Mouse (Mus musculus) brown adipose tissue, adult 24 weeks (tissue): ENCODE data around the gene Ablim2. TPM values are rescaled to one million over a fixed set of nuclear protein-coding genes. Genes with fewer than 3 reads are reported as not detected.

Experiments used
- H3K27ac ChIP-seq: fragments of 200-500 bp; replicated peaks from 2 replicates; pipeline ENCODE4 v1.5.1; 2012; ENCODE audit warnings: low read depth, mild to moderate bottlenecking, low read length
- H3K4me1 ChIP-seq: fragments of 200-500 bp; 2 replicates; pipeline ENCODE4 v1.6.1; 2012; ENCODE audit warnings: low read length, mixed read lengths; ENCODE audit not compliant: control insufficient read depth, insufficient read depth, insufficient read length
- H3K4me3 ChIP-seq: fragments of 200-500 bp; 2 replicates; pipeline ENCODE4 v1.5.1; 2012; ENCODE audit warnings: low read depth, mild to moderate bottlenecking, low read length, moderate library complexity; ENCODE audit not compliant: insufficient read depth
- polyA plus RNA-seq: library from polyadenylated mRNA; stranded (reverse); fragments of >200 nt; gene quantifications from 2 replicates; pipeline ENCODE4 v1.2.4, GENCODE M21; 2012; ENCODE audit not compliant: missing spikeins, insufficient read depth, insufficient read length

Ablim2 gene
- polyA plus RNA-seq, 1 experiment: 4.6 TPM

GRCm38 (mm10) chr5:35746910-35747309, 10.8 kb upstream of the Ablim2 start:
- Histone ChIP-seq H3K4me1 (peaks cover 26% of the 10 kb centered on the region), H3K4me3 (no peak overlapping the region), H3K27ac (no peak overlapping the region; the same call in 1 of the 2 replicates)

- Histone ChIP-seq H3K4me1 (peaks cover 16% of the 10 kb centered on the region), H3K27ac (peak overlapping the region; percentile 78), H3K4me3 (no peak overlapping the region)
Measured at GRCm38 (mm10) chr5:35749416-35749815, 8.3 kb upstream of the Ablim2 start.

- Histone ChIP-seq H3K27ac (peak overlapping the region; percentile 78), H3K4me3 (no peak overlapping the region), H3K4me1 (peaks cover 16% of the 10 kb centered on the region)
Measured at GRCm38 (mm10) chr5:35750026-35750425, 7.7 kb upstream of the Ablim2 start.

GRCm38 (mm10) chr5:35751016-35751415, 6.7 kb upstream of the Ablim2 start:
- Histone ChIP-seq H3K27ac (peak overlapping the region; percentile 72), H3K4me3 (no peak overlapping the region), H3K4me1 (peaks cover 16% of the 10 kb centered on the region)

- Histone ChIP-seq H3K4me1 (peaks cover 8% of the 10 kb centered on the region; the same call in 1 of the 2 replicates), H3K27ac (0 out of 2 replicates have a peak overlapping the region, but pooled peaks have one; percentile 19), H3K4me3 (no peak overlapping the region)
Measured at GRCm38 (mm10) chr5:35755131-35755733, 2.4 kb upstream of the Ablim2 start.

GRCm38 (mm10) chr5:35756020-35756419, 1.7 kb upstream of the Ablim2 start:
- Histone ChIP-seq H3K4me3 (no peak overlapping the region), H3K4me1 (peaks cover 2% of the 10 kb centered on the region; the same call in 1 of the 2 replicates), H3K27ac (no peak overlapping the region)

GRCm38 (mm10) chr5:35756997-35757638, 562 bp upstream of the Ablim2 start:
- no peaks in the 10 kb centered on the region for H3K4me1 ChIP-seq
- H3K27ac ChIP-seq: no peak overlapping the region
- peak overlapping the region; percentile 53 for H3K4me3 ChIP-seq

- Histone ChIP-seq H3K27ac (no peak overlapping the region), H3K4me3 (peak overlapping the region; percentile 74), H3K4me1 (no peaks in the 10 kb centered on the region)
Measured at GRCm38 (mm10) chr5:35758081-35759053, 687 bp downstream of the Ablim2 start.

- no peak overlapping the region for H3K27ac ChIP-seq
- H3K4me3 ChIP-seq: no peak overlapping the region
- no peaks in the 10 kb centered on the region for H3K4me1 ChIP-seq
Measured at GRCm38 (mm10) chr5:35761323-35761722, 3.6 kb downstream of the Ablim2 start.

GRCm38 (mm10) chr5:35762388-35762787, 4.7 kb downstream of the Ablim2 start:
- Histone ChIP-seq H3K4me1 (no peaks in the 10 kb centered on the region), H3K27ac (no peak overlapping the region), H3K4me3 (no peak overlapping the region)

GRCm38 (mm10) chr5:35762850-35763249, 5.2 kb downstream of the Ablim2 start:
- Histone ChIP-seq H3K4me1 (no peaks in the 10 kb centered on the region), H3K4me3 (no peak overlapping the region), H3K27ac (no peak overlapping the region)

GRCm38 (mm10) chr5:35765909-35766308, 8.2 kb downstream of the Ablim2 start:
- peaks cover 3% of the 10 kb centered on the region; the same call in 1 of the 2 replicates for H3K4me1 ChIP-seq
- no peak overlapping the region for H3K27ac ChIP-seq
- no peak overlapping the region for H3K4me3 ChIP-seq

- Histone ChIP-seq H3K4me3 (no peak overlapping the region), H3K27ac (no peak overlapping the region), H3K4me1 (peaks cover 3% of the 10 kb centered on the region; the same call in 1 of the 2 replicates)
Measured at GRCm38 (mm10) chr5:35768525-35768924, 10.8 kb downstream of the Ablim2 start.

GRCm38 (mm10) chr5:35768997-35769396, 11.3 kb downstream of the Ablim2 start:
- Histone ChIP-seq H3K4me1 (peaks cover 3% of the 10 kb centered on the region; the same call in 1 of the 2 replicates), H3K27ac (no peak overlapping the region), H3K4me3 (no peak overlapping the region)

- no peak overlapping the region for H3K4me3 ChIP-seq
- no peak overlapping the region for H3K27ac ChIP-seq
- H3K4me1 ChIP-seq: peaks cover 3% of the 10 kb centered on the region; the same call in 1 of the 2 replicates
Measured at GRCm38 (mm10) chr5:35770246-35770645, 12.6 kb downstream of the Ablim2 start.
